Mouse (Mus musculus): ENCODE measurements around the gene Gm28036.
"Not testable (repeated sequence)": the region's sequence is repeated elsewhere in the genome, so short reads cannot be mapped to it uniquely, and the experiment has no call there.

Gm28036 gene

DNA sequence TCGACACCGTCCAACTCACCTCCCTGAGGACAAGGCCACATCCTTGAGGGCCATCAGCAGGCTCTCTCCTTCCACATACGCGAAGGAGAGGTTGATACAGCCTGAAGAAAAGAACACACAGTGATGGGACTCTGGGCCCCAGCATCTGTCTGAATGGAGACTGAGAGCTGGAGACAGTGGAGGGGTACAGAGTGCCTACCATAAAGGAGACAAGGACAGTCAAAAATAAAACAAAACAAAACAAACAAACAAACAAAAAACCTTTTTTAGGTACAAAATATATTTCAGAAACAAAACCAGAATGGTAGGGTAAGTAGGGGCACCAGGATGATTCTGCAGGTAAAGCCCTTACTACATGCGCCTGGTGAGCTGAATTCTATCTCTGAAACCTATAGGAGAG is at the start of gene Gm28036:
Gene Gm28036 (minus strand): TSS at position 101 of the 400 bp plus-strand sequence.
- DNase-seq = no peak

GRCm38 (mm10) chr2:156166557-156166956 is 39.7 kb upstream of the Gm28036 start:
- DNase-seq = no peak

DNA sequence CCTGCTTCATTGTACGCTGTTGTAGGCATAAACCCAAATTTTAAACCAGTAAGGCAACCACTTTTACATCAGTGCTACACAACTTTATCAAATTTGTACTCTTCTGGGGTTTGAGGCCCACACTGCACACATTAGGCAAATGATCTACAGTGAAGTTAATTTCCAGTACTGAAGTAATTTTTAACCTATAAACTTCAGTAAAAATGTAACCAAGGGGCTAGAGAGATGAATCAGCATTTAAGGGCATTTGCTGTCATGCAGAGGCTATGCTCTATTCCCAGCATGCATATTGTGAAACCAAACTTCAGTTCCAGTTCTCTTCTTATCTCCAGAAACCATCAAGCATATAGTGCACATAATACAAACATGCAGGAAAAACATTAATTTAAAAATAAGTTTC is 38.6 kb upstream of the Gm28036 start:
- no peak for DNase-seq

DNA sequence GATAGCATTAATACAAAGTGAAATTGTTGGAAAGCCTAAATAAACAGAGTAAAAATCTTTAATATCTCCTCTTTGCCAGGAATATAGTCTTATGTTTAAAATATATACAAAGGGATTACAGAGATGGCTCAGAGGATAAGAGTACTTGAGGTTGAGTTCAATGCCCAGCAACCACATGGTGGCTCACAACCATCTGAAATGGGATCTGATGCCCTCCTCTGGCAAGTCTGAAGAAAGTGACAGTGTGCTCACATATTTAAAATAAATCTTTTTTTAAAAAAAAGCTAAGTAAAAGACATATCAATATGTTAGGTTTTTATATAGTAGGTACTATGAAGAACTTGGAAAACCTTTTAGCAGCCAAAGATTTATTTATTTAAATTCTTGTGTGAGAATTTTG is 24.6 kb upstream of the Gm28036 start:
- DNase-seq = no peak

GRCm38 (mm10) chr2:156147316-156147915 is 20.5 kb upstream of the Gm28036 start:
- no peak for DNase-seq

DNA sequence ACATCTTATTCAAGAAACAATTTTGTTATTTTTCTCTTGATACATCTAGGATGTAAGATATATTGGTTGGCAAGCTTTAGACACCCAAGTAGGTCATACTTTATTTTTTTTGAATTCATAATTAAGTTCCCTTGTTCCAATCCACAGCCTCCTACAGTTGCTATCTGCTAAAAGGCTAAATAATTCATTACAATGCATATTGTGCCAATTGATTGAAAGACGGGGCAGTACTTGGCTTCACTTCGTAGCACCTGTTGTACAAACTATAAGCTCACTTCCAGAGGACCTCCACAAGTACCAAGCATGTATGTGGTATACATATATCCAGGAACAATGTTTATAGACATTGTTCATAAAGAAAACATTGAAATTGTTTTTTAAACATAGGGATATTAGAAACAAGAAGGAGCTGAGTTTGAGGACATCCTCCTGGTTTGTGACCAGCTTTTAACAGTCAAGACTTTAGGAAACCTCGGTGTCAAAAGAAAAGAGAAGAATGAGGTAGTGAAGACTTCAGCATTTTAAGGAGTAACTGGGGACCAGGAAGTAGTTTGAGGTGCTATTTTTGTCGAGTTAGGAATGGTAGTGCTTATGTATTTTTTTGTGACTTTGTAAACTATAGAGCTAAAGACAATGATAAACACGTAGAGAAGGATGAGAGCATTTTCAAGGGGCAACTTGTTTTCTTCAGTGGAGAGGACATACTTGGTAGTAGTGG is 19.5 kb upstream of the Gm28036 start:
- no peak for DNase-seq

DNA sequence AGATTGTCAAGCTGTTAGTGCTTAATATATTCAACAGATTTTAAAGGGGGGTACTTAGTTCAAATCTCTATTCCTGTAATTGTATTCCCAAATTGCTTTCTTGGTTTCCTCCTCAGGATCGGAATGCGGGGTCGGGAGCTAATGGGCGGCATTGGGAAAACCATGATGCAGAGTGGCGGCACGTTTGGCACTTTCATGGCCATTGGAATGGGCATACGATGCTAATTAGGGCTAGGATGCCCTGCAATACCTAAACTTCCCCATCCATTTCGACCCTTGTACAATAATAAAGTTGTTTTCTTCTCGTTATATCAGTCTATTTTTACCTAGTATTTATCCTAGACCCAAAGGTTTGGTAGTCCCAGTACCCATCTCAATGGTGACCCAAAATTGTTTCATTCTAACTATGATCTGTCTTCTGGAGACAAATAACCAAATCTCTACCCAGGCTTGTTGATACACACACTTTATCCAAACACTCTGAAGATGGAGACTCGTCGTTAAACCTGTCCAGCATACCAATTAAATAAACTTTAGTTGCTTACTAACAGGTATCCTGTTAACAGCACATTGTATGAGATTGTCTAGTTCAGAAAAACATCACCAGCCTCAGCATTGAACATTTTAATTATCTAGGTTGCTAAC is 18.7 kb upstream of the Gm28036 start:
- DNase-seq = no peak

DNA sequence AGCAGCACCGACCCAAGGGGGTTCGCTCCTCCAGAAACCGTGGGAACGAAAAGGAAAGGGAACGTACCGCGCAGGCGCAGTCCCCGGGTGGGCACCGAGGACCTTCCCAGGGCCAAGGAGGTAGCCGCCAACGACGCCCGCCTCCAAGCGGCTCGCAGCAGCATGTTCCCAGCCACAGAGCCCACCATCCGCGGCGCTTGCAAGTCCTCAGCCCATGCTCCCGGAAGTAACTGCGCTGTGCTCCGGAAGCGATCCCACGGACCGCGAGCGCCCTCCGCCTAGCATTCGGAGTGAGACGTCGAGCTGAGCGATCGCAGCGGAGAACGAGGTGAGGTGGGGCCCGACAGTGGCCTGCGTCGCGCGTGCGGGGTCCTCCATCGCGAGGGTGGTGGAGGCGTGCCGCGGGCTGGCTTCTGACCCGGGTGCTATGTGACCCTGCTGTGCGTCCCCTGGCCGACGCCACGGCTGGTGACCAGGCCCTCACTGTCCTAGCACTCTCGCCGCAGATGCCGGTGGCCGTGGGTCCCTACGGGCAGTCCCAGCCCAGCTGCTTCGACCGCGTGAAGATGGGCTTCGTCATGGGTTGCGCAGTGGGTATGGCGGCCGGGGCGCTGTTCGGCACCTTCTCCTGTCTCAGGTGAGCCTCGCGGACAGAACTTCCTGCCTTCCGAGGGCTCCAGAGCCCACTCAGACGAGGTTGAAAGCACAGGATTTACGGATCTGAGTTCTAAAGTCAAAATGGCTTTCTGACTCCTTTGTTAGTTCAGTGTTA is 17.2 kb upstream of the Gm28036 start, which contains the start of the genes Romo1 and Nfs1:
Gene Romo1 (plus strand): TSS at position 87 of the 772 bp plus-strand sequence.
Gene Nfs1 (minus strand): TSS at position 234 of the 772 bp plus-strand sequence.
- peak; percentile 91 for DNase-seq

DNA sequence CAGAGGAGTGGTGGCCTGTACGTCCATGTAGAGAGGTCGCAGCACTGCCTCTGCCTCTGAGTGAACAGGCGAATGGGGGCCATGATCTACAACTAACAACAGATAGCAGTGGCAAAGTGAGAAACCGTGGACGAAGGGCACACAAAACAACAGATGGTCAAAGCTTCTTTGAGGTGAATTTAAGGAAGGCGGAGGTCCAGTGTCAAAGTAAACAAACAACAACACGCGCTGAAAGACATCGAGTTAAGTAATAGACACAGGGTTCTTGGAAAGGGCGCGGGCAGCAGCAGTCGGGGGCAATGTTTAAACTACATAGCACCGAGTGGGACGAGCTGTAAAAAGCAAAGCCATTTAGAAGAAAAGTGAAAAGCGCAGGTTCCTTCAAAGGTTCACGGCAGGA is 16.5 kb upstream of the Gm28036 start:
- no peak for DNase-seq

GRCm38 (mm10) chr2:156142820-156143219 is 15.9 kb upstream of the Gm28036 start:
- DNase-seq = no peak

DNA sequence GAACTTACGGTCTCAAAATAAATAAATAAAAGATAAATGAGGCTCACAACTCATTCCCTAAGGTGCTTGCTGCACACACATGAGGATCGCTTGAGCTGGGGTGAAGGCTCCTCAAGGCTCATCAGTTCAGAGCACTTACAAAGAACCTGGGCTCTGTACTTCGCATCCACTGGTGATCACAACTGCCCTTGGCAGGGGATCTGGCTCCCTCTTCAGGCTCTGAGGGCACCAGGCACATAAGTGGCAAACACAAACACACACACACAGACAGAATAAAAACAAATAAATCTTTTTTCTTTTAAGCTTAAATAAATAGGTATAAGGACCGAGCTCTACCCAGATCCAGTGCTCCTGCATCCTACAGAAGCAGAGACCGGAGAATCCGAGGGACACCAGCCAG is 8.8 kb upstream of the Gm28036 start:
- no peak for DNase-seq

DNA sequence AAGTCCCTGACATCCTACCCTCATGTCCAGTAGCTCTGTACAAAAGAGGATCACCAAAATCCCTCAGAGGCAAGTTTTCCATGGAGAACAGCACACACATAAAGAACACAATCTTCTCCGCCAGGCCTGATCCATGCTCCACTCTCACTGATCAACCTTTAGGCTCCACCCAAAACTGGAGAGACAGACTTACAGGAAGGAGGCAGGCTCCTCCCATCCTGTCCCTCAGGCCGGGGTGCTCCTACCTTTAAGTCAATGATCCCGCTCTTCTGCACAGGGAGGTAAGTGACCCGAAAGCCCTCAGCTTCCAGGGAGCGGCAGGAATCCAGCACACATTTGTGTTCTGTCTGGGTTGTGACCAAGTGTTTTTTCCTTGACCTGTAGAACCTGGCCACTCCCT is 7.3 kb upstream of the Gm28036 start:
- DNase-seq = no peak

DNA sequence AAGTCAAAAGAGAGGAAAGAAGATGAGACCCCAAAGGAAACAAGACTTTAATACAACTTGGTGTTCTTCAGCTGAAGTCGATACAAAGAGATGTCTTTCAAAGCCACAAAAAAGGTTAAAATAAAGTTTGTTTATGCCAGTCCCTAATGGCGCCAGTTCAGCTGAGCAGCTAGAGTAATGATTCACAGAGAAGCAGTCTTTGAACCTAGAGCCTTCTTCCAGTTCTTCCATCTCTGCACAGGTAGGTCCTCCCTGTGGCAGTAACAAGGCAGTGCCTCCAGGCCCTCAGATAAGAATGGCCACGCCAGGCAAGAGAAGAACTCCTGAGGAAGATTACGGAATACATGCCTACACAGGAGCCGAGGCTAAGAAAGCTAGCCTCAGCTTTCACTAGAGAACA is 3.2 kb downstream of the Gm28036 start:
- no peak for DNase-seq

DNA sequence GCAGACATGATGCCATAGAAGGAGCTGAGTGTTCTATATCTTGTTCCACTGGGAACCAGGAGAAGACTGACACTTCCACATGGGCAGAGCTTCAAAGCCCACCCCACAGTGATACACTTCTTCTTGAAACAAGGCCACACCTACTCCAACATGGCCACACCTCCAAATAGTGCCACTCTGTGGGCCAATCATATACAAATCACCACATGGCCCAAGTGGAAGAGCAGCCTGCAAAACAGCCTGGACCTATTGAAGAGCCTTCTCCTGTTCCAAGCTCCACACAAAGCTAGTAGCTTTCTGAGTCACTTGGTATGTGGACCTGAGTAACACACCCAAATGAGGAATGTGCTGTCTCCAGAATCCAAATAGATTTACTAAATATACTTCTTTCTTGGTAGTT is 7.3 kb downstream of the Gm28036 start:
- no peak for DNase-seq

DNA sequence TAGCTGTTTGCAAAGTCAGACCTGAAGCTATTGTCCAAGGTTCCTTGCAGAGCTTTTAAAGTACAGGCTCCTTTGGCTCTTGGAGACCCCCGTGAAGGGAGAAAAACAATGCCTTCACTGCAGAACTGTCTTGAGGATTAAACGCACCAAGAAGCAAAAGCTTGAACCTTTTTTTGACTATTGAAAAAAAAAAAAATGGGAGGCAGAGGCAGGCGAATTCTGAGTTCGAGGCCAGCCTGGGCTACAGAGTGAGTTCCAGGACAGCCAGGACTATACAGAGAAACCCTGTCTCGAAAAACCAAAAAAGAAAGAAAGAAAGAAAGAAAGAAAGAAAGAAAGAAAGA is 14.8 kb downstream of the Gm28036 start:
- DNase-seq = not testable (repeated sequence)

DNA sequence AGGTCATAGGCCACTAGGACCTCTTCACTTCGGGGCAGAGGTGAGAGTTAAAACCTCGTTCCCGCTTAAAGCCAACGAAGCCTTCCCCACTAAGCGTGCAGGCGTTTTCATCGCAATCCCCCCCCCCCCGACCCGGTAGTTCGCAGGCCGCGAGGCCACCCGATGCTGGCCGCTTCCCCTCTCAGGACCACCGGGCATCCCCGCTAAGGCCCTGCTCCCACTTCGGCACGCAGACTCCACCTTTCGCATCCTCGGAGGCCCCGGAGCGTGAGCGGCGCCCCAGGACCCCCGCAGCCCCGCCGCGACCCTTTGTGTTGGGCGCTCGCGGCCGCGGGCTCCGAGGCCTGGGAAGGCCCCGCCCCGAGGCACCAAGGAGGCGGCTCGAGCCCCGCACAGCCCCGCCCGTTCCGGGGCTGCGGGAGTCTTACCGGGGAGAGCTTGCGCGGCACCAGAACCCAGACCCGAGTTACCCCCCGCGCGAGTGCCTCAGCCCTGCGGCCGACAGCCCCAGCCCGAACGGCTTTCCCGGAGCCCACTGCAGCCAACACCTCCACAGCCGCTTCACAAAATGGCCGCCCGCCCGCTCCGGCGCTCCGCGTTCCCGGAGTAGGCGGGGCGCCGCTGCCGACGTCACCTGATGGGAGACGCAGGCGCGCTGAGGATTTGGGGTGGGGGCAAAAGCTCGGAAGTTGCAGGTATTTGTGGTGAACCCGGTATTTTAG is 15.4 kb downstream of the Gm28036 start, which contains the start of the genes Cpne1 and Rbm12:
Gene Cpne1 (minus strand): TSS at position 608 of the 722 bp plus-strand sequence.
Gene Rbm12 (minus strand): TSS at position 621 of the 722 bp plus-strand sequence.
- DNase-seq = peak; percentile 96 to 98

- DNase-seq = peak; percentile 16 to 22
Observed at GRCm38 (mm10) chr2:156110627-156111357, 16.1 kb downstream of the Gm28036 start.

- no peak for DNase-seq
Observed at GRCm38 (mm10) chr2:156091926-156092325, 35.0 kb downstream of the Gm28036 start.

- no peak for DNase-seq
Observed at GRCm38 (mm10) chr2:156089799-156090198, 37.1 kb downstream of the Gm28036 start.

DNA sequence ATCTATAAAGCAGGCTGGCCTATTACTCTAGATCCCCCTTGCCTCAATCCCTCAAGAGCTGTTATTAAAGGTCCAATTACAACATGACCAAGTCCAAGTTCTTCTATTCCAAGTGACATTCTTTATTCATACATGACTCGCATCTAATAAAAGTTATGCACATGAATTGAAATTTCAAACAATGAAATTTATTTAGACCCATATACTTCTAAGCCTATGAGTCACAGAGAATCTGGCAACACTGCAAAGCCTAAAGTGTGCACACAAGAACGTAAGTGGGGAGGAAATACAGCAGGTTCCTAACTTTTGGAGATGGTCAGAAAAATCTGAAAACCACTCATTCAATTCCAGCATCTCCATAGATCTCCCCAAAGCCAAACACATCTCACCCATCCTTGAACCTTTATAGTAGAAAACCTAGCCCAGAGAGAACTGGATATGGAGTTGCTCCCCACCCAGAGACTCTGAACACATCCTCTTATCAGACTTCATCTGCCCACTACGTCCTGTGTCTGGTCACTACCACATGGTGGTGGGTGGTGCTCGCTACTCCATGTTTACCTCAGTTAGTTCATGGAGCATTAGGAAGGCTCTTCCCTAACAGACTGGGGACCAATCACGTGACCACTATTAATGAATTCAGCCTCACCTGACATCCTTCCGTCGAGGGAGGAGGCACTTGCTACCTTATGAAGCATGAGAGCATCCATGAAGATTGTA is 39.3 kb downstream of the Gm28036 start:
- no peak for DNase-seq

DNA sequence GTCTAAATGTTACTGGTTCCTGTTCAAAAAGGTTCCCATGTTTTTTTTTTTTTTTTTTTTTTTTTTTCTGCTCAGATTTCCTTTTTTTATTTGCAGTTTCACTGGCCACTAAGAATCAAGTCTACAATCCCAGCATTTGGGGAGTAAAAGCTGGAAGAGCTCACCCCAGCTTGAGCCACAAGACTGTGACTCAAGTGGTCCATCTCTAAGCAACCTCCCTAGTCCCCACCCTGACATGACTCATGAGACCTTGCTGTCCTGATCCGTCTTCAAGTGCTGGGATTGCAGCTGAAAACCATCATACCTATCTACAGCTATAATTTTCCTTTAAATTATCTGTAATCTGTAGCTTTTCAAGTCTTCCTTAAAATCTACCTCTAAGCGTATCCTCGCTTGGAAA is 42.4 kb downstream of the Gm28036 start:
- DNase-seq = no peak
